Mouse (Mus musculus) cortical plate, adult 2 months (tissue): ENCODE results near the gene Hoxa7. TPM values are rescaled to one million over a fixed set of nuclear protein-coding genes. Genes with fewer than 3 reads are reported as not detected.

Source experiments
- H3K27ac ChIP-seq: fragments of 200-500 bp; 2 replicates; pipeline ENCODE4 v1.5.1; 2012; ENCODE audit warnings: low read length, control low read depth, inconsistent platforms; ENCODE audit not compliant: insufficient read depth
- H3K4me1 ChIP-seq: fragments of 200-500 bp; 2 replicates; pipeline ENCODE4 v1.6.1; 2011; ENCODE audit warnings: low read length; ENCODE audit not compliant: control insufficient read depth, insufficient read depth
- H3K4me3 ChIP-seq: fragments of 200-500 bp; 2 replicates; pipeline ENCODE4 v1.5.1; 2011; ENCODE audit warnings: mild to moderate bottlenecking, low read length, control low read depth; ENCODE audit not compliant: insufficient read depth
- CTCF ChIP-seq: fragments of 200-500 bp; IDR thresholded peaks from 2 replicates; pipeline ENCODE4 v1.5.1; 2011; ENCODE audit warnings: mild to moderate bottlenecking, control low read depth, low read length; ENCODE audit not compliant: insufficient read depth; ENCODE audit errors: extremely low read depth
- POLR2A ChIP-seq: fragments of 200-500 bp; IDR thresholded peaks from 2 replicates; pipeline ENCODE4 v1.6.1; 2011; ENCODE audit warnings: mild to moderate bottlenecking, low read length, control low read depth; ENCODE audit not compliant: insufficient read depth; ENCODE audit errors: extremely low read depth
- polyA plus RNA-seq: library from polyadenylated mRNA; depleted of rRNA; stranded (reverse); fragments of >200 nt; gene quantifications from 2 replicates; pipeline ENCODE4 v1.2.3, GENCODE M21; 2012

Gene Hoxa7
- polyA plus RNA-seq, 1 experiment = not detected

DNA sequence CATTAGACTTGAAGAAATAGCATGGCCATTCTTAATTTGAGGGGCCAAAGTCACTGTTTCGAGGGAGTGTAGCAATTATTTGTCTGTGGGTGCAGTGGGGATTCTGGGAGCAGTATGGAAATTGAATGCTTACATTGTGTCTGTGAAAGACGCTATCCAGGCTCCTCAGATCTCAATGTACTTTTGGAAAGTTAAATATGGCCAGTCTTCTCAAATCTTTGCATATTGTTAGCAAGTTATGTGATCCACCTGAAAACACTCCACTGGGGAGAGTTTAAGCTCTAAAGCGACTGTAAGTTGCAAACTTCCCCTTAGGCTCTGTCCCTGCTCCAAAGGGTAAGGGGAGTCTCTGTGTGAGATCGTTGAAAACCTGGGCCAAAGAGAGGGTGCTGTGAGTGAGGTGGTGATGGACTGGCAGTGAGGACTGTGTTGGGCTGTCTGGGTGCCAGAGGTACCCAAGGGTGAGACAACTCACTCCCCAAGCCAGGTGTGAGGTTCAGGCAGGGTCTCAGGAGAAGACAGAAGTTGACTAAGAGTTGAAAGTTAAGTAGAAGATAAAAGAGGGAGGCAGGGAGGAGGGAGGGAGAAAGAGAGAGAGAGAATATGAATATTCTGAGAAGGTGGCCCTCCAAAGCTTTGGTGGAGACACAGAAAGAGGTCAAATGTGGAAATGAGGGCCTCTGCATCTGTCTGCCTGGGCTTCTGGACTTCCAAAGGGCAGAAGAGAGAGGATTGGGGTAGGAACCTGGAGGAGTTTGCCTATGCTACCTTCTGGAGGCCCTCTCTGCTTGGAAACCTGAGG is 14.6 kb downstream of the Hoxa7 start:
- no peaks in the 10 kb centered on the region for H3K4me1 ChIP-seq
- TF ChIP-seq POLR2A (no peak), CTCF (no peak)
- H3K27ac ChIP-seq = no peak overlapping the region
- H3K4me3 ChIP-seq = no peak overlapping the region

DNA sequence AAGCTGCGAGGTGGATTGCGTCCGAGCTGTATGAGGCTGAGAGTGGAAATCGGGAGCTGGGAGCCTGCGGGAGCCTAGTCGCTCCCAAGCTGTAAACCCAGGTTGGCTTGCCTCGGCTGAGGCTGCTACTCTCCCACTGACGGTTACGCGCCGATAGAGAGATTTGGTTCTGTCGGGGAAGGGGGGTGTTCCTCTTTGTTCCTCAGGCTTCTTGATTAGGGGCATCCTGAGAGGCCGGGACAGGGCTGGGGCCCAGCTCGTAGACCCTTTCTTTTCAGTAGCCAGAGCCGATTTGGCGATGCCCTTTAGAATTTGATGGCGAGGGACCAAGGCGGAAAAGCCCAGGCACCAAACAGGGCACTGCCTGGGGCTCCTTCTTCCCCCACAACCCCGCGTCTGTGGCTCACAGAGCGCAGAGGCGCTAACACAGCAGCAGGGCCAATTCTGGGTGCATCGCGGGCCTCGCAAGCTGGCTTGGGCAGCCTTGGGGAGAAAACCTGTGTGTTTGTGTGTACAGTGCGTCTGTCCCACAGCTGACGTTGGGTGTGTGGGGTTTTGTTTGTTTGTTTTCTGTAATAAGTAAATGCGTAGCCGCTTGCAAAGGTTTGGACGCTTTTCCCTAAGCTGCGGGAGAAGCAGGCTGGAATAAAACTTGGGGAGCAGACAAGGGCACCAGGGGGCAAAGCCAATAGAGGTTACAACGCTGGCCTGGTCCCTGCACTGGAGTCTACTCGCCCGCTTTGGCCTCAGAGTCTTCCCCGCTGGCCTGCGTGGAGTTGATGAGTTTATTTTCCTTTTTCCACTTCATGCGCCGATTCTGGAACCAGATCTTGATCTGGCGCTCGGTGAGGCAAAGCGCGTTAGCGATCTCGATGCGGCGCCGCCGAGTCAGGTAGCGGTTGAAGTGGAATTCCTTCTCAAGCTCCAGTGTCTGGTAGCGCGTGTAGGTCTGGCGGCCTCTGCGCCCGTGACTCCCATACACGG is 15.7 kb downstream of the Hoxa7 start:
- Histone ChIP-seq H3K4me1 (no peaks in the 10 kb centered on the region), H3K27ac (no peak overlapping the region), H3K4me3 (no peak overlapping the region)
- TF ChIP-seq CTCF = no peak
- TF ChIP-seq POLR2A = no peak

DNA sequence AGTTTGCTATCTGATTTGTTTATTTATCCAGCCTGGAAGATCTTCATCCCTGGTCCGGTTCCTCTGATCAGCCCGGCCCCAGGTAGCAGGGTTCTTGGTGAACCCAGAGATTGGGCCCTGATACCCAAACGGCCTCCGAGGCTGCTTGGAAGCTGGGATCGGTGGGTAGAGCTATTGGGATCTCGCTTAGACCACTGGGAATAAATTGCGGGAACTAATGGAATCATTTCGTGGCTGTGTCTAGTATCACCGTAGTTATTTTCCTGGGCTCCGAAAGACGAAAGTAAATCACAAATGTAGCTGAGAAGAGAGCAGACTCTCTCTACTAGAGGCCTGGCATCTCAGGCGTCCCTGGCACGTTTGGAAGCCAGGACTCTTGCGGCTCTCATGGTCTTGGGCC is 16.4 kb downstream of the Hoxa7 start:
- TF ChIP-seq POLR2A (no peak), CTCF (no peak)
- H3K4me3 ChIP-seq = no peak overlapping the region
- no peaks in the 10 kb centered on the region for H3K4me1 ChIP-seq
- H3K27ac ChIP-seq = no peak overlapping the region

DNA sequence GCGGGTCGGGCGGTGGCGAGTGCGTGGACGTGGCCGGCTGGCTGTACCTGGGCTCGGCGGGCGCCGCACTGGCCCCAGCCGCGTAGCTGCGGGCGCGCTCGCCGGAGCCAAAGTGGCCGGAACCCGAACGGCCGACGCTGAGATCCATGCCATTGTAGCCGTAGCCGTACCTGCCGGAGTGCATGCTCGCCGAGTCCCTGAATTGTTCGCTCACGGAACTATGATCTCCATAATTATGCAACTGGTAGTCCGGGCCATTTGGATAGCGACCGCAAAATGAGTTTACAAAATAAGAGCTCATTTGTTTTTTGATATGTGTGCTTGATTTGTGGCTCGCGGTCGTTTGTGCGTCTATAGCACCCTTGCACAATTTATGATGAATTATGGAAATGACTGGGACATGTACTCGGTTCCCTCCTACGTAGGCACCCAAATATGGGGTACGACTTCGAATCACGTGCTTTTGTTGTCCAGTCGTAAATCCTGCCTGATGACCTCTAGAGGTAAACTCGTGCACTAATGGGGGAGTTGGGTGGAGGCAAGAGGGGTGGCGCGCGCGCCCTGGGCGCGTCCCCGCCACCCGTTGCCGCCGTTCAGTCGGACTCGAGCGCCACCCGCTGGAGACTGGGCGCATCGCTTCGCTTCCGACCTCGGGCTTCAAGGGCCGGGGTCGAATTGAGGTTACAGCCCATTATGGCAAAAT is 17.5 kb downstream of the Hoxa7 start, which contains the start of gene Hoxa5:
Gene Hoxa5 (minus strand): TSS at position 538 of the 703 bp plus-strand sequence.
- H3K4me3 ChIP-seq = no peak within 1 kb of the TSS
- TF ChIP-seq POLR2A (no peak), CTCF (no peak)
- no peaks in the 10 kb centered on the region for H3K4me1 ChIP-seq
- no peak within 1 kb of the TSS for H3K27ac ChIP-seq

DNA sequence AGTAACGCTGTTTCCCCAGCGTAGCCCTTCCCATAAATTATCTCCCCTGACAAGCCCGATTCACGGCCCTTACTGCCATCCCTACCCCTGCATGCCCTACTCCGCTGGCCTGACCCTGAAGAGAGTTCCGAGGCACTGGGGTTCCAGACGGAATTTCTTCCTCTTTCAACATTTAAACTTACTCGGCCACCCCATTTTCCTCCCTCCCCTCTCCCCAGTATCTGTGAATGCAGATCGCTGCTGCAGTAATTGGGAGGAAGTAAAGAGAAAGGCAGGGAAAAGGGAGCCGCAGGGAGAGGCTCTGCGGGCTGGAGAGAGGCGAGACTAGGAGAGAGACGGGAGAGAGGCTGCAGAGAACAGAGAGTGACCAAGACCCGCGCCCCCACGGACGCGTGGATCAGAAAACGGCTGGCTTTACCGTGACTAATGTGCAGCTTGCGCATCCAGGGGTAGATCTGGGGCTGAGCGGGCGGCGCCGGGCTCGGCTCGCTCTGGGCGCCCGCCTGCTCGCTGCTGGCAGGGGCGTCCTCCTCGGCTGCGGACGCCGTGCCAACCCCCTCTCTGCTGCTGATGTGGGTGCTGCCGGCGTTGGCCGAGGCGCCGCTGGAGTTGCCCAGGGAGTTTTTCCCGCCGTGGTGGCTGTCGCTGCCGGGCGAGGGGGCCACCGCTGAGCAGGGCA is 18.1 kb downstream of the Hoxa7 start:
- no peak overlapping the region for H3K27ac ChIP-seq
- TF ChIP-seq CTCF (no peak), POLR2A (no peak)
- H3K4me3 ChIP-seq = no peak overlapping the region

DNA sequence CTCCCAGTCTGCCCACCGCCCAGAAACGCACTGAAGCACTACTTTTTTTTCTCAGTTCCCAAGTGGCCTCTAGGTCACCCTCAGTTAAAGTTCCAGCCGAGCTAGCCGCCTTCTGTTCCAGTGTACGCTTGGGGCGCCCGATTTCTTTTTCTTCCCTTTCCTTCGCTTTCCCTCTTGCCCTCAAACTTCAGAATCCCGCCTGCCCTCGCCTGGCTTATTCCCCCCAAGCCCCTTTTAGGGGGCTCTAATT is 18.6 kb downstream of the Hoxa7 start:
- H3K4me3 ChIP-seq = no peak overlapping the region
- H3K27ac ChIP-seq = no peak overlapping the region
- TF ChIP-seq CTCF (no peak), POLR2A (no peak)
- no peaks in the 10 kb centered on the region for H3K4me1 ChIP-seq

More for the DNA sequence above, 18.1 kb downstream of the Hoxa7 start:
- no peaks in the 10 kb centered on the region for H3K4me1 ChIP-seq

DNA sequence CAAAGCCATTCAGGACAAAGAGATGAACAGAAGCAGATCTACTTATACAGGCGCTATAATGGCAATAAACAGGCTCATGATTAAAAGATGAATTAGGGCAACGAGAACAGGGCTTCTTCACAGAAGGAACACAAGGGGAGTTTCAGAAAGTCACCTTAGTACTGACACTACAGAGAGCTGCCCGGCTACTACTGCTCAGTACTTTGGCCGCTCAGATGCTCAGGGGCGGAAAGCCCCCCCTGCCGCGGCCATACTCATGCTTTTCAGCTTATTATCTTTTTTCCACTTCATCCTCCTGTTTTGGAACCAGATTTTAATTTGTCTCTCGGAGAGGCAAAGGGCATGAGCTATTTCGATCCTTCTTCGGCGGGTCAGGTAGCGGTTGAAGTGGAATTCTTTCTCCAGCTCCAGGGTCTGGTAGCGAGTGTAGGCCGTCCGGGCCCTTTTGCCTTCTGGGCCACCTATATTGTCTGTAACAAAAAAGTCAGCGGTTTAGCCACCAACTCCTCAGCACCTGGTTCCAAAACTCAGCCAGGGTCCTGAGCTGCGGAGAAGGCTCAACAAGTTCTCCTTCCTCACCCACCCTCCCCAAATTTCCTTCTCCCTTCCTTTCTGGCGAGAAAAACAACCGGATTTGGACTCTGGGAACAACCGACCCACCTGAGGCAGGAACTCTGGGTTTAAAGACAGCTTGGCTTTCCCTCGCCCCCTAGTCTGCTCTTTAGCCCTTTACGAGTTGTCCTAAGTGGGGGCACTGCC is 19.1 kb downstream of the Hoxa7 start:
- no peaks in the 10 kb centered on the region for H3K4me1 ChIP-seq
- H3K27ac ChIP-seq = no peak overlapping the region
- no peak overlapping the region for H3K4me3 ChIP-seq
- TF ChIP-seq CTCF = no peak
- TF ChIP-seq POLR2A = no peak

DNA sequence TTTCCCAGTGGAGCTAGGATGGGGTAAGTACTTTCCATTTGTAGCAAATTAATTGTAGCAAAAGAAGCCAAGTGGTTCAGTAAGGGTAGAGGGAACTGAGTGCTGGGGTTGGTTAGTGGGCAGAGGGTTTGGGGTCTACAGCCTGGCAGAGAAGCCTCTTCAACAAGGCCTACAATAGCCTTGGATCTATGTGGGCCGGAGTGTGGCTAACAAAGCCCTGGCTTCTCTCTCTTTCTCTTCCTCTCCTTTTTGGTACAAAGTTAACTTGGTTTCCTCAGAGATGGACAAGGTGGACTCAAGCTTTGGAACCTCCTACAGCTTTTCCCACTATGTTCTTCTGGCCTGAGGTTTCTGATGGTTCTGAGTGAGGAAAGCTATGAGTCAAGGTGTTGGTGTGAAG is 20.4 kb downstream of the Hoxa7 start:
- H3K4me3 ChIP-seq = no peak overlapping the region
- no peaks in the 10 kb centered on the region for H3K4me1 ChIP-seq
- no peak overlapping the region for H3K27ac ChIP-seq
- TF ChIP-seq POLR2A (no peak), CTCF (no peak)
